Mouse (Mus musculus): ENCODE data around the gene Xpo6. TPM values are rescaled to one million over a fixed set of nuclear protein-coding genes. Genes with fewer than 3 reads are reported as not detected.

The Xpo6 gene
- polyA plus RNA-seq, 1 experiment from 2014 or later = 70.2 TPM

DNA sequence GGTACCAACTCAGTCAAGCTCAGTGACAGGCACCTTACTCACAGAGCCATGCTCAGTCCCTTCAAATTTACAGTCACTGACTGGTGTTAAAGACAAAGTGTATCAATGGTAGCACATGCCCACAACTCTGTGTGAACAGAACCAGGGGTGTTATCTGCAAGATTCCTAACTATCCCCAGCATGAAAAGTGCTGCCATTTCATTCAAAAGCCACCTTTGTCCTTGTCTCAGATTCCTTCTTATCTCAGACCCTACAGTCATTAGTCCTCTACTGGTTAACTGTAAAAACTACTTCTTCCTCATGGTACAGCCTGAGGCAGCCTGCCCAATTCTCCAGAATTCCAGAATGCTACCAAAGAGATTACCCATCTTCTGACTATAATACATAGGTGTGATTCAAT lies 14.3 kb downstream of the Xpo6 start:
- DNase-seq (ENCODE audit: low spot score) = no peak
- Histone ChIP-seq H3K27ac (replicated peaks) (no peak overlapping the region), H3K4me1 (peaks cover 32% of the 10 kb centered on the region), H3K4me3 (no peak overlapping the region), H3K27me3 (replicated peaks; ENCODE audit: low read depth, poor library complexity, severe bottlenecking) (no peaks in the 10 kb centered on the region), H3K9me3 (no peaks in the 10 kb centered on the region), H3K36me3 (replicated peaks) (peaks cover 21% of the 10 kb centered on the region)

DNA sequence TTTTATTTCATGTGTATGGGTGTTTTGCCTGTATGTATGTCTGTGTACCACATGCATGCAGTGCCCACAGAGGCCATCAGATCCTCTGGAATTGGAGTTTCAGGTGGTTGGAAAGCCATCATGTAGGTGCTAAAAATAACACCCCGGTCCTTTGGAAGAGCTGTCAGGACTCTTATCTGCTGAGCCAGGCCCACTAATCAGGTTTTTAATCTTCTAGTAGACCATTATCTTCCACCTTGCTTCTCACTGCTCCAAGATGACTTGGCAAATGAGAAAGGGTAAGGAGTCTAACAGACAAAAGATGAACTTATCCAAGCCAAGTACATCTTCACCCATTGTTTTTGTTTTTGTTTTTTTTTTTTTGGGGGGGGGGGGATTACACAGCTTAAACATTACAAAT lies 16.7 kb downstream of the Xpo6 start:
- H3K27ac ChIP-seq (replicated peaks) = no peak overlapping the region
- peaks cover 56% of the 10 kb centered on the region for H3K4me1 ChIP-seq
- H3K9me3 ChIP-seq = no peaks in the 10 kb centered on the region
- WGBS = 96% methylated on average over 1 of the region's 1 CpGs
- peaks cover 5% of the 10 kb centered on the region; the same call in 1 of the 2 replicates for H3K36me3 ChIP-seq (replicated peaks)
- H3K27me3 ChIP-seq (replicated peaks; ENCODE audit: low read depth, poor library complexity, severe bottlenecking) = no peaks in the 10 kb centered on the region
- no peak for DNase-seq (ENCODE audit: low spot score)
- H3K4me3 ChIP-seq = no peak overlapping the region

GRCm38 (mm10) chr7:126181487-126181886 lies 18.8 kb downstream of the Xpo6 start:
- Histone ChIP-seq H3K27ac (replicated peaks) (peak overlapping the region; percentile 1; the same call in 1 of the 2 replicates), H3K36me3 (replicated peaks) (peaks cover 5% of the 10 kb centered on the region; the same call in 1 of the 2 replicates), H3K4me1 (peaks cover 66% of the 10 kb centered on the region), H3K9me3 (no peaks in the 10 kb centered on the region), H3K27me3 (replicated peaks; ENCODE audit: low read depth, poor library complexity, severe bottlenecking) (no peaks in the 10 kb centered on the region), H3K4me3 (no peak overlapping the region)
- DNase-seq (ENCODE audit: low spot score) = no peak

DNA sequence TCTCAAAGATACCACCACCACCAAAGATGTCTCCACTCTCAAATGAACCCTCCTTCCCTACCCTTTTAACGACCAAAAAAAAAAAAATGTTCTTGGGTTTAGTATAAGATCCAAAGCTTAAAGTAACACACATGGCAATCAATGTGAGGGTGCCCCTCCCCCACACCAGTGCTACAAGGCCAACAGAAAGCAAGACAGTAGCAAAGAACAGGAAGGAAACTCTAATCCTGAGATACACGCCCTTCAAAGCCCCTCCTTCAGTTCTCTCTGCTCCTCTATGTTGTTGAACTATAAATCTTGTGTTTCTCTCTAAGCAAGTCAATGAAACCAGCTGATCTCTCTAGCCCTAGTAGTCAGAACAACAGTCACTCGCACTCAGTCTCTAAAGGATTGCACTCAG lies 19.3 kb downstream of the Xpo6 start:
- H3K4me3 ChIP-seq = no peak overlapping the region
- 63% methylated on average over 3 of the region's 3 CpGs for WGBS
- no peak for DNase-seq (ENCODE audit: low spot score)
- H3K36me3 ChIP-seq (replicated peaks) = peaks cover 5% of the 10 kb centered on the region; the same call in 1 of the 2 replicates
- 0 out of 2 replicates have a peak overlapping the region, but pooled peaks have one; percentile 1 for H3K27ac ChIP-seq (replicated peaks)
- peaks cover 66% of the 10 kb centered on the region for H3K4me1 ChIP-seq
- H3K27me3 ChIP-seq (replicated peaks; ENCODE audit: low read depth, poor library complexity, severe bottlenecking) = no peaks in the 10 kb centered on the region
- H3K9me3 ChIP-seq = no peaks in the 10 kb centered on the region

GRCm38 (mm10) chr7:126178804-126179203 lies 21.5 kb downstream of the Xpo6 start:
- Histone ChIP-seq H3K9me3 (no peaks in the 10 kb centered on the region), H3K27ac (replicated peaks) (no peak overlapping the region), H3K27me3 (replicated peaks; ENCODE audit: low read depth, poor library complexity, severe bottlenecking) (no peaks in the 10 kb centered on the region), H3K4me1 (peaks cover 55% of the 10 kb centered on the region), H3K36me3 (replicated peaks) (peaks cover 9% of the 10 kb centered on the region), H3K4me3 (no peak overlapping the region)
- no peak for DNase-seq (ENCODE audit: low spot score)

DNA sequence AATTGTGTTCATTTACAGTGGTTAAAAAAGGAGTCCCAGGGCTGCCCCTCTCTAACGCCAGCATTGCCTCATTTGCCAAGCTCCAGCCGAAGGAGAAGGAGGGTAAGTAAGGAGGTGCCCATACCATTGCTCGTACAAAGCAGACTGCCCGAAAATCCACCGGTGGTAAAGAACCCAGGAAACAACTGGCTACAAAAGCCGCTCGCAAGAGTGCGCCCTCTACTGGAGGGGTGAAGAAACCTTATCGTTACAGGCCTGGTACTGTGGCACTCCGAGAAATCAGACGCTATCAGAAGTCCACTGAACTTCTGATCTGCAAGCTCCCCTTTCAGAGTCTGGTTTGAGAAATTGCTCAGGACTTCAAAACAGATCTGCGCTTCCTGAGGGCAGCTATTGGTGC lies 24.3 kb downstream of the Xpo6 start:
- 93% methylated on average over 12 of the region's 12 CpGs for WGBS

DNA sequence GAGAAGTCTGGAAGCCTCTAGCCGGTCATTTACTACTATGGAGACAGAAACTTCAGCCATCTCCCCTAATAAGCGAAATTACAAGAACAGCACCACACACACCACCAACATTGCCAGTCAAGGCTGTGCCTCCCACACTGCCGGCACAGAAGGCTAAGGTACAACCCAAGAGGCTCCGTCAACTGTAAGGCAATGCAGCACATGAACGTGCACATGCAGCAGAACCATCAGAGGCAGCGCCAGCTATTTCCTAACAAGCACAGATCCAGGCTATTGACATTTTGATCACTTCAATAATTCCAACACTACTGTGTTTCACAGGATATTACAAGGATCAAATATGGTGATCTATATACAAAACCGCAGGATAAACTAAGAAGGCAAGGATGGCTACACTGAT lies 24.8 kb downstream of the Xpo6 start:
- WGBS = 90% methylated on average over 7 of the region's 7 CpGs
- H3K36me3 ChIP-seq (replicated peaks) = peaks cover 37% of the 10 kb centered on the region

More for the DNA sequence above, 24.3 kb downstream of the Xpo6 start:
- Histone ChIP-seq H3K9me3 (no peaks in the 10 kb centered on the region), H3K27ac (replicated peaks) (no peak overlapping the region), H3K36me3 (replicated peaks) (peaks cover 31% of the 10 kb centered on the region), H3K4me1 (peaks cover 37% of the 10 kb centered on the region), H3K27me3 (replicated peaks; ENCODE audit: low read depth, poor library complexity, severe bottlenecking) (no peaks in the 10 kb centered on the region), H3K4me3 (no peak overlapping the region)
- no peak for DNase-seq (ENCODE audit: low spot score)

GRCm38 (mm10) chr7:126174863-126175262 lies 25.4 kb downstream of the Xpo6 start:
- Histone ChIP-seq H3K4me1 (peaks cover 26% of the 10 kb centered on the region), H3K9me3 (no peaks in the 10 kb centered on the region), H3K27ac (replicated peaks) (no peak overlapping the region), H3K4me3 (no peak overlapping the region), H3K36me3 (replicated peaks) (peaks cover 39% of the 10 kb centered on the region), H3K27me3 (replicated peaks; ENCODE audit: low read depth, poor library complexity, severe bottlenecking) (no peaks in the 10 kb centered on the region)
- 92% methylated on average over 2 of the region's 2 CpGs for WGBS
- DNase-seq (ENCODE audit: low spot score) = no peak

More for the DNA sequence above, 24.8 kb downstream of the Xpo6 start:
- no peaks in the 10 kb centered on the region for H3K9me3 ChIP-seq
- peaks cover 32% of the 10 kb centered on the region for H3K4me1 ChIP-seq
- H3K27me3 ChIP-seq (replicated peaks; ENCODE audit: low read depth, poor library complexity, severe bottlenecking) = no peaks in the 10 kb centered on the region
- DNase-seq (ENCODE audit: low spot score) = no peak
- H3K27ac ChIP-seq (replicated peaks) = no peak overlapping the region
- no peak overlapping the region for H3K4me3 ChIP-seq

- Histone ChIP-seq H3K27ac (replicated peaks) (no peak overlapping the region), H3K9me3 (no peaks in the 10 kb centered on the region), H3K4me3 (no peak overlapping the region), H3K36me3 (replicated peaks) (peaks cover 67% of the 10 kb centered on the region), H3K27me3 (replicated peaks; ENCODE audit: low read depth, poor library complexity, severe bottlenecking) (no peaks in the 10 kb centered on the region), H3K4me1 (peaks cover 12% of the 10 kb centered on the region)
- WGBS = 85% methylated on average over 3 of the region's 3 CpGs
- DNase-seq (ENCODE audit: low spot score) = no peak
These were observed 28.3 kb downstream of the Xpo6 start for GRCm38 (mm10) chr7:126172001-126172400.

- Histone ChIP-seq H3K9me3 (no peaks in the 10 kb centered on the region), H3K27me3 (replicated peaks; ENCODE audit: low read depth, poor library complexity, severe bottlenecking) (no peaks in the 10 kb centered on the region), H3K36me3 (replicated peaks) (peaks cover 94% of the 10 kb centered on the region), H3K4me1 (peaks cover 10% of the 10 kb centered on the region; the same call in 1 of the 2 replicates), H3K27ac (replicated peaks) (no peak overlapping the region), H3K4me3 (no peak overlapping the region)
- no peak for DNase-seq (ENCODE audit: low spot score)
- 94% methylated on average over 6 of the region's 6 CpGs for WGBS
These were observed 31.7 kb downstream of the Xpo6 start for GRCm38 (mm10) chr7:126168584-126168983.

GRCm38 (mm10) chr7:126167426-126167825 lies 32.9 kb downstream of the Xpo6 start:
- H3K9me3 ChIP-seq = no peaks in the 10 kb centered on the region
- no peak overlapping the region for H3K4me3 ChIP-seq
- peaks cover 87% of the 10 kb centered on the region for H3K36me3 ChIP-seq (replicated peaks)
- no peaks in the 10 kb centered on the region for H3K27me3 ChIP-seq (replicated peaks; ENCODE audit: low read depth, poor library complexity, severe bottlenecking)
- peaks cover 10% of the 10 kb centered on the region; the same call in 1 of the 2 replicates for H3K4me1 ChIP-seq
- peak; percentile 26 for DNase-seq (ENCODE audit: low spot score)
- 36% methylated on average over 3 of the region's 3 CpGs for WGBS
- H3K27ac ChIP-seq (replicated peaks) = no peak overlapping the region

GRCm38 (mm10) chr7:126166571-126166970 lies 33.7 kb downstream of the Xpo6 start:
- no peak overlapping the region for H3K27ac ChIP-seq (replicated peaks)
- no peaks in the 10 kb centered on the region for H3K9me3 ChIP-seq
- H3K36me3 ChIP-seq (replicated peaks) = peaks cover 83% of the 10 kb centered on the region
- peaks cover 10% of the 10 kb centered on the region; the same call in 1 of the 2 replicates for H3K4me1 ChIP-seq
- H3K27me3 ChIP-seq (replicated peaks; ENCODE audit: low read depth, poor library complexity, severe bottlenecking) = no peaks in the 10 kb centered on the region
- DNase-seq (ENCODE audit: low spot score) = no peak
- H3K4me3 ChIP-seq = no peak overlapping the region

- no peak overlapping the region for H3K4me3 ChIP-seq
- H3K27ac ChIP-seq (replicated peaks) = no peak overlapping the region
- no peaks in the 10 kb centered on the region for H3K4me1 ChIP-seq
- H3K36me3 ChIP-seq (replicated peaks) = peaks cover 79% of the 10 kb centered on the region
- no peaks in the 10 kb centered on the region for H3K9me3 ChIP-seq
- DNase-seq (ENCODE audit: low spot score) = no peak
- H3K27me3 ChIP-seq (replicated peaks; ENCODE audit: low read depth, poor library complexity, severe bottlenecking) = no peaks in the 10 kb centered on the region
- WGBS = 97% methylated on average over 3 of the region's 3 CpGs
These were observed 42.1 kb downstream of the Xpo6 start for GRCm38 (mm10) chr7:126158238-126158637.

- DNase-seq (ENCODE audit: low spot score) = no peak
- H3K4me1 ChIP-seq = no peaks in the 10 kb centered on the region
- WGBS = 83% methylated on average over 1 of the region's 1 CpGs
- no peak overlapping the region for H3K4me3 ChIP-seq
- H3K9me3 ChIP-seq = no peaks in the 10 kb centered on the region
- no peak overlapping the region for H3K27ac ChIP-seq (replicated peaks)
- peaks cover 92% of the 10 kb centered on the region for H3K36me3 ChIP-seq (replicated peaks)
- H3K27me3 ChIP-seq (replicated peaks; ENCODE audit: low read depth, poor library complexity, severe bottlenecking) = no peaks in the 10 kb centered on the region
These were observed 44.6 kb downstream of the Xpo6 start for GRCm38 (mm10) chr7:126155746-126156145.

Data from embryonic facial prominence, embryonic 10.5 days (tissue).